Mouse (Mus musculus): Measurements from ENCODE around the gene Atg7.

GRCm38 (mm10) chr6:114767710-114768109 is 124.8 kb downstream of the Atg7 start:
- no peak for TF ChIP-seq POLR2A (IDR thresholded peaks at IDR 0.05; ENCODE audit: low read depth, low read length)
- TF ChIP-seq CTCF (conservative IDR thresholded peaks at IDR 0.05 in 1 of 2, IDR thresholded peaks at IDR 0.05 in 1 of 2; ENCODE audit: low read depth in 2 of 2, low read length in 2 of 2), result no peak
- no peak for TF ChIP-seq USF1 (IDR thresholded peaks at IDR 0.05; ENCODE audit: low read depth, low read length)
- no peak for TF ChIP-seq ELF1 (IDR thresholded peaks at IDR 0.05; ENCODE audit: low read depth, low read length)
- TF ChIP-seq ZMIZ1 (IDR thresholded peaks at IDR 0.05; ENCODE audit: low read depth, low read length), result no peak
- no peak for TF ChIP-seq MAZ (IDR thresholded peaks at IDR 0.05; ENCODE audit: low read depth, low read length)
